Mouse (Mus musculus) stomach, embryonic 15.5 days (tissue): ENCODE measurements around the gene Slc45a3. TPM values are rescaled to one million over a fixed set of nuclear protein-coding genes. Genes with fewer than 3 reads are reported as not detected.

Experiments
- ATAC-seq: fragments of 200-750 bp; cut with Nextera tagmentation; 2 replicates; pipeline ENCODE4 v1.8.0; 2017; ENCODE audit warnings: low read depth, moderate number of reproducible peaks, moderate TSS enrichment; ENCODE audit not compliant: insufficient read depth, low FRiP score
- H3K27ac ChIP-seq: fragments of 300-500 bp; sonication (generic); 2 replicates; pipeline ENCODE4 v1.5.1; 2015; ENCODE audit warnings: mild to moderate bottlenecking, inconsistent platforms
- H3K27me3 ChIP-seq: fragments of 300-500 bp; sonication (generic); replicated peaks from 2 replicates; pipeline ENCODE4 v1.6.1; 2015; ENCODE audit warnings: inconsistent platforms
- H3K36me3 ChIP-seq: fragments of 300-500 bp; sonication (generic); 2 replicates; pipeline ENCODE4 v1.6.1; 2015; ENCODE audit warnings: inconsistent platforms
- H3K4me1 ChIP-seq: fragments of 300-500 bp; sonication (generic); 2 replicates; pipeline ENCODE4 v1.6.1; 2015; ENCODE audit warnings: inconsistent platforms
- H3K4me2 ChIP-seq: fragments of 300-500 bp; sonication (generic); 2 replicates; pipeline ENCODE4 v1.6.1; 2015; ENCODE audit warnings: mild to moderate bottlenecking, inconsistent platforms
- H3K4me3 ChIP-seq: fragments of 300-500 bp; sonication (generic); replicated peaks from 2 replicates; pipeline ENCODE4 v1.5.1; 2015; ENCODE audit warnings: inconsistent platforms
- H3K9ac ChIP-seq: fragments of 300-500 bp; sonication (generic); 2 replicates; pipeline ENCODE4 v1.6.1; 2015; ENCODE audit warnings: inconsistent platforms
- H3K9me3 ChIP-seq: fragments of 300-500 bp; sonication (generic); 2 replicates; pipeline ENCODE4 v1.6.1; 2016; ENCODE audit warnings: inconsistent platforms
- WGBS: fragments of 180-500 bp; shearing (Covaris S2); methylation state at CpG from one replicate; pipeline ENCODE4 v1.1.7; 2015; 5-methylcytosine and 5-hydroxymethylcytosine counted together
- polyA plus RNA-seq: library from polyadenylated mRNA; unstranded; fragments of >200 nt; fragmentation: Nextera tagmentation; extraction: Ambion mirVana; gene quantifications from 2 replicates; pipeline ENCODE4 v1.2.1, GENCODE M21; 2015

Slc45a3 gene
- polyA plus RNA-seq, 1 experiment from 2014 or later = 6.0 TPM

GRCm38 (mm10) chr1:131968556-131968955, 5.8 kb downstream of the Slc45a3 start:
- H3K4me3 ChIP-seq = no peak overlapping the region
- H3K9me3 ChIP-seq = no peaks in the 10 kb centered on the region
- H3K27me3 ChIP-seq = peaks cover 13% of the 10 kb centered on the region
- peaks cover 17% of the 10 kb centered on the region for H3K4me1 ChIP-seq
- no peak overlapping the region for H3K9ac ChIP-seq
- ATAC-seq = no peak
- H3K4me2 ChIP-seq = no peak overlapping the region
- WGBS = 58% methylated on average over 3 of the region's 3 CpGs
- H3K36me3 ChIP-seq = no peaks in the 10 kb centered on the region
- no peak overlapping the region for H3K27ac ChIP-seq

- Histone ChIP-seq H3K4me2 (no peak overlapping the region), H3K27me3 (peaks cover 8% of the 10 kb centered on the region), H3K4me1 (peaks cover 13% of the 10 kb centered on the region), H3K9ac (no peak overlapping the region), H3K4me3 (no peak overlapping the region), H3K27ac (no peak overlapping the region), H3K9me3 (no peaks in the 10 kb centered on the region), H3K36me3 (no peaks in the 10 kb centered on the region)
- no peak for ATAC-seq
- WGBS = 80% methylated on average over 6 of the region's 6 CpGs
Measured at GRCm38 (mm10) chr1:131968983-131969382, 6.2 kb downstream of the Slc45a3 start.

- ATAC-seq = no peak
- Histone ChIP-seq H3K27ac (no peak overlapping the region), H3K4me3 (no peak overlapping the region), H3K4me1 (peaks cover 13% of the 10 kb centered on the region), H3K4me2 (no peak overlapping the region), H3K36me3 (no peaks in the 10 kb centered on the region), H3K27me3 (0 out of 2 replicates have a peak, but pooled peaks cover under 1% of the 10 kb centered on the region), H3K9me3 (no peaks in the 10 kb centered on the region), H3K9ac (no peak overlapping the region)
- WGBS = 48% methylated on average over 4 of the region's 4 CpGs
Measured at GRCm38 (mm10) chr1:131969825-131970224, 7.1 kb downstream of the Slc45a3 start.

DNA sequence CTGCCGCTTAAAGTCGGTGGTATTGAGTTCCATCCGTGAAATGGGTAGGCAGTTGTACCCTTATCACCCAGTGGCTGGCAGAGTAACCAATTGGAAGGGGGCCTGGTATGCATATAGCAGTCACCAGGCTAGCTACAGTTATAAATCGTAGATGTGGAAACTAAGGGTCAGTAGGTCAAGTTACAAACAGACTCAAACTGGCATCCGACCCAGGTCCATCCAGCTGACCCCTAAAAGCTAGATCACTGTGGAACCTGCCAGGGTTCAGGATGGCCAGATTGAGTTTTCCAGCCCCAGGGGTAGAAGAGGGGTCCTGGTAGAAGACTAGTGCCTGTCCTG, 7.5 kb downstream of the Slc45a3 start:
- ATAC-seq = no peak
- WGBS = 51% methylated on average over 5 of the region's 5 CpGs
- Histone ChIP-seq H3K27ac (no peak overlapping the region), H3K9ac (no peak overlapping the region), H3K9me3 (no peaks in the 10 kb centered on the region), H3K27me3 (no peaks in the 10 kb centered on the region), H3K36me3 (no peaks in the 10 kb centered on the region), H3K4me2 (no peak overlapping the region; the same call in 1 of the 2 replicates), H3K4me1 (peaks cover 13% of the 10 kb centered on the region), H3K4me3 (no peak overlapping the region)

DNA sequence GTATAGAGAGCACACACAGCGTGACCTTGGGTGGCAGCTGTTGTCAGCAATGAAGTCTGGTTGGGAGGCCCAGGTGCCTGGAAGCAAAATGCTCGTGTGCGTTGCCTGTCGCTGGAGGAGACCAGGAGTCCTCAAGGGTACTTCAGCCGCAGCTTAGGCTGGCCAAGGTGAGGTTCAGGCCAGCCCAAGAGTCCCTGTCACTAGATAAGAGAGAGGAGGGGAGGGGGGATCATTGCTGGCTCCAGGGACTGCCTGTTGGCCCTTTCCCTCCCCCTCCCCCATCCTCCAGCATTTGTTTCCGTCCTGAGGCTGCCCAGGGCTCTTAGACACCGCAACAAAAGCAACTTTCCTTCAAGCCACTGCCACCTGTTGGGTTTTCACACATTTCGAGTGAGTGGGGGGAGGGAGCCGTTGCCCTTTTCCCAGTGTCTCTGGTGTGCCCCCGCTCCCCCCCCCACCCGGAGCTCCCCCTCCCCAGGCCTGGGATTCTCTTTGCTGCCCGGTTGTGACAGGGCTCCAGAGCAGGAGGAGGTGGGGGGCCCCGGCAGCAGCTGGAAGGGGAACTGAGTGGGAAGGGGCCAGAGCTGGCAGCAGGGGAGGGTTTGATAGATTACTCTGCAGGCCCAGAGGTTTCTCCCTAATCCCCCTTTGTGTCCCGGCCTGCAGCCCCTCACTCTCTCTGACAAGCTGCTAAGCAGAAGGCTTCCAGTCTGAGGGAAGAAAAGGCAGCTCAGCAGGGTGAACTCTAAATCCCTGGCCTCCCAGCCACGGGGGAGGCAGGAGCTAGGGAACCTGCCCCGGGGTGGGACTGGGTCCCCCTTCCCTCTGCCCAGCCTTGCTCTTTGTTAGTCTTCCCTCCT, 8.1 kb downstream of the Slc45a3 start:
- H3K9me3 ChIP-seq = no peaks in the 10 kb centered on the region
- no peak for ATAC-seq
- H3K4me2 ChIP-seq = no peak overlapping the region; the same call in 1 of the 2 replicates
- H3K27ac ChIP-seq = no peak overlapping the region
- H3K4me1 ChIP-seq = peaks cover 13% of the 10 kb centered on the region
- no peak overlapping the region for H3K4me3 ChIP-seq
- WGBS = 18% methylated on average over 16 of the region's 16 CpGs
- H3K27me3 ChIP-seq = no peaks in the 10 kb centered on the region
- no peaks in the 10 kb centered on the region for H3K36me3 ChIP-seq
- no peak overlapping the region for H3K9ac ChIP-seq

DNA sequence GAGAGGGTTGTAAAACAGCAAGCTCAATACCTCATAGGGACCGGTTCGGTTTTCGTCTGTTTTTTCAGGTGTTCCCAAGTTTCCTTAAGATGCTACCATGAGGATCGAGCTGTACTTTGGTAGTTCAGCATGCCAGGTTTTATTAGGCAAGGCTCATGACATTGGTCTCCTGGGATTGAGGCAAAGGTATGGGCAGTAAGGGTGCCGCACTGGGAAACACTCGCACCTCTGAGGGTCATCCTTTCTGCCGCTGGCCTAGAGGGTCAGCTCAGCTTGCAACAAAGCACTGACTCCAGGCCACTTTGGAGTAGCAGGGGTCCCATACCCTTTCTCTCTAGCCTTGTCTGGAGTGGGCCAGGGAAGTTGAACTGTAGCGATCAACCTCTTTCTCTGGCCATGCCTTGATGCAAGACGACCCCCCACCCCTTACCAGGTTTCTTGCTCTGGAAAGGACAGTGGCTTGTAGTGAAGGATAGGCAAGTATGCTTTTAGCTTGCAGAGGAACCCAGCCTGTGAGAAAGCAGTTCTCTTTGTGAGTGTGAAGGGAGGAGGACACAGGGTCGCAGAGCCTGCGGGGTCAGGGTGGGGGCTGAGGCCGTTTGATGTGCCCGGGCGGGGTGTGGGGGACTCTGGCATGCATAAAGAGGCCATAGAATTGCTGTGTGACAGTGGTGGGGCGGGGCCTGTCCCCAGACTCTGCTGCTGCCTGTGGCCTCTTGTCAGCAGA, 9.2 kb downstream of the Slc45a3 start:
- H3K9ac ChIP-seq = no peak overlapping the region
- 38% methylated on average over 15 of the region's 15 CpGs for WGBS
- H3K4me2 ChIP-seq = no peak overlapping the region

DNA sequence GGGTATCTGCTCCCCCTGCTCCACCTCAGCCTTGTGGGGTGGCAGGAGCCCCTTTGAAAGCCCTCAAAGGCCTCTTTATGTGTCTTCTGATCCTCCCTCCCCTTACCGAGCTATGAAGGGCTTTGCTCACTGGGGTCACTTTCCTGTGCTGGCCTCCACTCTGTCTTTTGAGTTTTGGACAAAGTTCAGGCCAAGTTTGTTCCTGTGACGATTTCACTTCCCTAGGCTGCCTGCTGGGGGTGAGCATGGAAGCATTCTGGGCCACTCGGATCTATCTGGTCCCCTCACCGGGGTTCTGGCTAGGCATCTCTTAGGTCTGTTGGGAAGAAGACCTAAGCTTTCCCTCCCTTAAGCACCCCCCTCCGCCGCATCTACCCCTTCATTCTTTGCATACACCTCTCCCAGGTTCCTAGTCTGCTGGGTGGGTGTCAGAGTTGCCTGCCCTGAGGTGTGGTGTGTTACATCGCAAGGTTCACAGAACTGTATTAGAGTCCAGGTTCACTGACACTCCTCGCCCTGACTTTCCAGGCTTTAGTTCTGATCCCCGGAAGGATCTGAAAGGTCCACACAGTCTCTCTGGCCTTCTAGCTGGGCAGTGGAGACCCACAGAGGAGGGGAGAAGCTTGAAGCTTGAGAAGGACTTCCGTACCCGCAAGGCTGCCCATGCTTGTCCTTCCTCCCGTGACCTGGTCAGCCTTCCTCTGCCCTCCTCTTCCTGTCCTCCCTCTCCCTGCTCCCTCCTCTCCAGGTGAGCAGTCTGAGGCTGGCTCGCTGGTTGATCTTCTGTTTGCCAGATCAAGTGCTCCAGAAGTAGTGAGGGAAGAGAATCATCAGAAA, 9.9 kb downstream of the Slc45a3 start:
- Histone ChIP-seq H3K36me3 (no peaks in the 10 kb centered on the region), H3K4me1 (peaks cover 13% of the 10 kb centered on the region), H3K4me2 (no peak overlapping the region), H3K9ac (no peak overlapping the region), H3K9me3 (no peaks in the 10 kb centered on the region), H3K27ac (0 out of 2 replicates have a peak overlapping the region, but pooled peaks have one; percentile 36), H3K4me3 (no peak overlapping the region), H3K27me3 (no peaks in the 10 kb centered on the region)
- WGBS = 46% methylated on average over 13 of the region's 13 CpGs
- no peak for ATAC-seq

More for the DNA sequence above, 9.2 kb downstream of the Slc45a3 start:
- H3K27ac ChIP-seq = no peak overlapping the region
- ATAC-seq = 0 out of 2 replicates have a peak, but pooled peaks have one; percentile 23
- no peaks in the 10 kb centered on the region for H3K9me3 ChIP-seq
- peaks cover 13% of the 10 kb centered on the region for H3K4me1 ChIP-seq
- H3K27me3 ChIP-seq = no peaks in the 10 kb centered on the region
- H3K36me3 ChIP-seq = no peaks in the 10 kb centered on the region
- no peak overlapping the region for H3K4me3 ChIP-seq

GRCm38 (mm10) chr1:131973991-131974390, 11.2 kb downstream of the Slc45a3 start:
- Histone ChIP-seq H3K4me1 (peaks cover 13% of the 10 kb centered on the region), H3K9ac (no peak overlapping the region), H3K4me2 (no peak overlapping the region), H3K4me3 (no peak overlapping the region), H3K36me3 (no peaks in the 10 kb centered on the region), H3K27me3 (no peaks in the 10 kb centered on the region), H3K9me3 (no peaks in the 10 kb centered on the region), H3K27ac (0 out of 2 replicates have a peak overlapping the region, but pooled peaks have one; percentile 57)
- peak; percentile 29 for ATAC-seq
- 60% methylated on average over 6 of the region's 6 CpGs for whole genome bisulfite sequencing

GRCm38 (mm10) chr1:131976886-131977285, 14.1 kb downstream of the Slc45a3 start:
- H3K27ac ChIP-seq = peak overlapping the region; percentile 57; the same call in 1 of the 2 replicates
- ATAC-seq = no peak
- 77% methylated on average over 5 of the region's 5 CpGs for WGBS
- no peak overlapping the region for H3K9ac ChIP-seq
- no peaks in the 10 kb centered on the region for H3K9me3 ChIP-seq
- no peaks in the 10 kb centered on the region for H3K4me1 ChIP-seq
- no peaks in the 10 kb centered on the region for H3K36me3 ChIP-seq
- H3K27me3 ChIP-seq = no peaks in the 10 kb centered on the region
- H3K4me3 ChIP-seq = no peak overlapping the region
- H3K4me2 ChIP-seq = no peak overlapping the region; the same call in 1 of the 2 replicates

- ATAC-seq = no peak
- Histone ChIP-seq H3K27me3 (no peaks in the 10 kb centered on the region), H3K36me3 (no peaks in the 10 kb centered on the region), H3K9ac (no peak overlapping the region), H3K27ac (no peak overlapping the region), H3K4me3 (no peak overlapping the region), H3K9me3 (no peaks in the 10 kb centered on the region), H3K4me2 (no peak overlapping the region), H3K4me1 (no peaks in the 10 kb centered on the region)
- WGBS = 46% methylated on average over 2 of the region's 2 CpGs
Measured at GRCm38 (mm10) chr1:131980471-131980870, 17.7 kb downstream of the Slc45a3 start.

GRCm38 (mm10) chr1:131981378-131982013, 18.7 kb downstream of the Slc45a3 start:
- Histone ChIP-seq H3K4me2 (no peak overlapping the region), H3K4me3 (no peak overlapping the region), H3K36me3 (no peaks in the 10 kb centered on the region), H3K27ac (no peak overlapping the region), H3K4me1 (no peaks in the 10 kb centered on the region), H3K9ac (no peak overlapping the region), H3K27me3 (no peaks in the 10 kb centered on the region), H3K9me3 (no peaks in the 10 kb centered on the region)
- WGBS = 47% methylated on average over 12 of the region's 12 CpGs
- ATAC-seq = peak; percentile 40; the same call in 1 of the 2 replicates
